Mouse (Mus musculus) olfactory bulb, adult 2 months (tissue): ENCODE measurements around the gene Trim7.

Experiments used
- CTCF ChIP-seq: fragments of 200-500 bp; IDR thresholded peaks from 2 replicates; pipeline ENCODE4 v1.5.1; 2012; ENCODE audit warnings: low read depth, mild to moderate bottlenecking, low read length, moderate library complexity; ENCODE audit not compliant: insufficient read depth
- POLR2A ChIP-seq: fragments of 200-500 bp; IDR thresholded peaks from 2 replicates; pipeline ENCODE4 v1.6.1; 2012; ENCODE audit warnings: mild to moderate bottlenecking, low read depth, low read length, moderate library complexity; ENCODE audit not compliant: insufficient read depth

DNA sequence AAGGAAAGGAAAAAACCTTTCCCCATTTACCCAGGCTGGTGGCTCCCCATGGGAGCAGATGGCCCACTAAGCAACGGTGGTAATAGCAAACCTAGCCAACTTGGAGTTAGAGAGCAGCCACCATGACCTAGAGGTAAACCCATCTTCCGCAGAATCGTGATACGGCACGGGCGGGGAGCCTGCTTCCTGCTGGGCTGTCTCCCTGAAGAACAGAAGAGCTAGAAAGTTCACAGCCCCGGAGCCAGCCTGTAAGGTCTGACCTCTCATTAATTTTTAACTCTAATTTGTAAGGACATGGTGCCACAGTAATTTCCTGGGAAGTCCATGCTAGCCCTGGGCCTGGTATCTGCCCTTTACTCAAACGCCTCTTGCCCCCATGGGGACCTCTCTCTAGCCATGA lies 35.0 kb upstream of the Trim7 start:
- TF ChIP-seq CTCF, result no peak
- TF ChIP-seq POLR2A, result no peak
